Mouse (Mus musculus): Measurements from ENCODE around the gene Morc1.
A peak's percentile ranks its signal among the peaks of the same experiment; 100 is the strongest.

Gene Morc1

GRCm38 (mm10) chr16:48431027-48431426, at the start of gene Morc1:
Gene Morc1, plus strand, starts transcription at chr16:48431237.
- DNase-seq (ENCODE audit: low read depth, low spot score), result peak; percentile 83

GRCm38 (mm10) chr16:48383582-48384257, 47.3 kb upstream of the Morc1 start:
- no peak for DNase-seq (ENCODE audit: low read depth, low spot score)

- DNase-seq (ENCODE audit: low read depth, low spot score), result no peak
Measured at GRCm38 (mm10) chr16:48386982-48387381, 44.1 kb upstream of the Morc1 start.

- no peak for DNase-seq (ENCODE audit: low read depth, low spot score)
Measured at GRCm38 (mm10) chr16:48395278-48395677, 35.8 kb upstream of the Morc1 start.

- DNase-seq (ENCODE audit: low read depth, low spot score), result no peak
Measured at GRCm38 (mm10) chr16:48402963-48403362, 28.1 kb upstream of the Morc1 start.

GRCm38 (mm10) chr16:48403423-48403822, 27.6 kb upstream of the Morc1 start:
- DNase-seq (ENCODE audit: low read depth, low spot score), result no peak

- no peak for DNase-seq (ENCODE audit: low read depth, low spot score)
Measured at GRCm38 (mm10) chr16:48404009-48404408, 27.0 kb upstream of the Morc1 start.

- no peak for DNase-seq (ENCODE audit: low read depth, low spot score)
Measured at GRCm38 (mm10) chr16:48405674-48406403, 25.2 kb upstream of the Morc1 start.

- DNase-seq (ENCODE audit: low read depth, low spot score), result no peak
Measured at GRCm38 (mm10) chr16:48409580-48409979, 21.5 kb upstream of the Morc1 start.

GRCm38 (mm10) chr16:48410125-48410524, 20.9 kb upstream of the Morc1 start:
- DNase-seq (ENCODE audit: low read depth, low spot score), result no peak

- DNase-seq (ENCODE audit: low read depth, low spot score), result no peak
Measured at GRCm38 (mm10) chr16:48412246-48412645, 18.8 kb upstream of the Morc1 start, which contains the start of gene Gm5485. Gene Gm5485, minus strand, starts transcription at chr16:48412416.

- no peak for DNase-seq (ENCODE audit: low read depth, low spot score)
Measured at GRCm38 (mm10) chr16:48418557-48418956, 12.5 kb upstream of the Morc1 start.

GRCm38 (mm10) chr16:48419035-48419434, 12.0 kb upstream of the Morc1 start:
- no peak for DNase-seq (ENCODE audit: low read depth, low spot score)

GRCm38 (mm10) chr16:48422501-48422900, 8.5 kb upstream of the Morc1 start:
- DNase-seq (ENCODE audit: low read depth, low spot score), result peak; percentile 84

- DNase-seq (ENCODE audit: low read depth, low spot score), result no peak
Measured at GRCm38 (mm10) chr16:48424069-48424468, 7.0 kb upstream of the Morc1 start.

- no peak for DNase-seq (ENCODE audit: low read depth, low spot score)
Measured at GRCm38 (mm10) chr16:48429427-48429826, 1.6 kb upstream of the Morc1 start.

- peak; percentile 68 for DNase-seq (ENCODE audit: low read depth, low spot score)
Measured at GRCm38 (mm10) chr16:48435454-48435853, 4.4 kb downstream of the Morc1 start.

- DNase-seq (ENCODE audit: low read depth, low spot score), result no peak
Measured at GRCm38 (mm10) chr16:48437476-48437875, 6.4 kb downstream of the Morc1 start.

- no peak for DNase-seq (ENCODE audit: low read depth, low spot score)
Measured at GRCm38 (mm10) chr16:48444589-48444988, 13.6 kb downstream of the Morc1 start.

GRCm38 (mm10) chr16:48446161-48446925, 15.3 kb downstream of the Morc1 start:
- DNase-seq (ENCODE audit: low read depth, low spot score), result no peak

GRCm38 (mm10) chr16:48453264-48453663, 22.2 kb downstream of the Morc1 start:
- DNase-seq (ENCODE audit: low read depth, low spot score), result no peak

- no peak for DNase-seq (ENCODE audit: low read depth, low spot score)
Measured at GRCm38 (mm10) chr16:48473396-48473795, 42.4 kb downstream of the Morc1 start.

Measured in ES-CJ7 (cell line).